Mouse (Mus musculus) left cerebral cortex, adult 9 months (tissue): ENCODE data around the gene Camkv.

Experiments used
- DNase-seq, 2 experiments: peaks; one replicate each; pipeline ENCODE4 v3.0.0; 2022; ENCODE audit warnings: low spot score in 2 of 2

Camkv gene

GRCm38 (mm10) chr9:107935374-107935773 lies at the start of gene Camkv:
Gene Camkv, plus strand, starts transcription at chr9:107935674.
- no peak for DNase-seq

- DNase-seq, result peak; percentile 78 to 89
Measured at GRCm38 (mm10) chr9:107887804-107888266, 47.6 kb upstream of the Camkv start, which contains the start of gene Mon1a. Gene Mon1a, plus strand, starts transcription at chr9:107888151.

- DNase-seq, result peak in 1 of 2 experiments; percentile 32
Measured at GRCm38 (mm10) chr9:107888267-107888850, 47.1 kb upstream of the Camkv start.

- no peak for DNase-seq
Measured at GRCm38 (mm10) chr9:107890260-107890659, 45.2 kb upstream of the Camkv start.

- DNase-seq, result no peak
Measured at GRCm38 (mm10) chr9:107891023-107891422, 44.5 kb upstream of the Camkv start.

GRCm38 (mm10) chr9:107898563-107898962 lies 36.9 kb upstream of the Camkv start:
- no peak for DNase-seq

GRCm38 (mm10) chr9:107899855-107900254 lies 35.6 kb upstream of the Camkv start:
- no peak for DNase-seq

- peak; percentile 70 to 87 for DNase-seq
Measured at GRCm38 (mm10) chr9:107900840-107901626, 34.4 kb upstream of the Camkv start.

GRCm38 (mm10) chr9:107901627-107901914 lies 33.9 kb upstream of the Camkv start:
- DNase-seq, result no peak

GRCm38 (mm10) chr9:107904726-107905125 lies 30.7 kb upstream of the Camkv start:
- DNase-seq, result peak; percentile 52 to 93

GRCm38 (mm10) chr9:107906252-107906966 lies 29.1 kb upstream of the Camkv start, which contains the start of gene Mst1r:
Gene Mst1r, plus strand, starts transcription at chr9:107906873.
- no peak for DNase-seq

- no peak for DNase-seq
Measured at GRCm38 (mm10) chr9:107906967-107907800, 28.3 kb upstream of the Camkv start.

GRCm38 (mm10) chr9:107907801-107908120 lies 27.7 kb upstream of the Camkv start:
- no peak for DNase-seq

- no peak for DNase-seq
Measured at GRCm38 (mm10) chr9:107908410-107909158, 26.9 kb upstream of the Camkv start.

GRCm38 (mm10) chr9:107910025-107910769 lies 25.3 kb upstream of the Camkv start:
- no peak for DNase-seq

- DNase-seq, result no peak
Measured at GRCm38 (mm10) chr9:107914764-107915420, 20.6 kb upstream of the Camkv start.

GRCm38 (mm10) chr9:107917895-107918608 lies 17.4 kb upstream of the Camkv start:
- peak in 1 of 2 experiments; percentile 61 for DNase-seq

- no peak for DNase-seq
Measured at GRCm38 (mm10) chr9:107918884-107919283, 16.6 kb upstream of the Camkv start.

- DNase-seq, result no peak
Measured at GRCm38 (mm10) chr9:107919441-107919840, 16.0 kb upstream of the Camkv start.
